Mouse (Mus musculus) lung, postnatal 0 days (tissue): ENCODE data around the gene Tctex1d4.

ENCODE experiments used
- CTCF ChIP-seq: IDR thresholded peaks from 2 replicates; pipeline ENCODE4 v1.5.1; 2016; ENCODE audit warnings: antibody characterized with exemption, mild to moderate bottlenecking
- EP300 ChIP-seq: IDR thresholded peaks from 2 replicates; pipeline ENCODE4 v1.6.1; 2016; ENCODE audit warnings: antibody characterized with exemption, mild to moderate bottlenecking, control low read depth

DNA sequence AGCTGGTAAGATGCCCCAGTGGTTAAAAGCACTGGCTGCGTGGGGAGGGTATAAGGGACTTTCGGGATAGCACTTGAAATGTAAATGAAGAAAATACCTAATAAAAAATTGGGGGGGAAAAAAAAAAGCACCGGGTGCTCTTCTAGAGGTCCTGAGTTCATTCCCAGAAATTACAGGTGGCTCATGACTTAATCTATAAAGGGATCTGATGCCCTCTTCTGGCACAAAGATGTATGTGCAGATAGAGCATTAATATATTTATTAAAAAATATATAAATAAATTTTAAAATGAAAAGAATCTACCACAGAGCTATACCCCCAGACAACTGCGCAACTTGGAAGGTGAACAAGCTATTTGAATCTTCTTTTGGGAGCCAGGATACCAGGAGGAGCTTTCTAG is 14.0 kb downstream of the Tctex1d4 start:
- TF ChIP-seq CTCF (peak; percentile 53), EP300 (no peak)
